Mouse (Mus musculus) heart, embryonic 12.5 days (tissue): ENCODE results near the gene Unc5c. TPM values are rescaled to one million over a fixed set of nuclear protein-coding genes. Genes with fewer than 3 reads are reported as not detected.

ENCODE experiments used
- ATAC-seq: fragments of 200-750 bp; cut with Nextera tagmentation; 2 replicates; pipeline ENCODE4 v1.8.0; 2017; ENCODE audit warnings: moderate TSS enrichment, moderate library complexity; ENCODE audit not compliant: insufficient number of reproducible peaks, low FRiP score
- H3K27ac ChIP-seq: fragments of 300-500 bp; sonication (generic); 2 replicates; pipeline ENCODE4 v1.5.1; 2016; ENCODE audit warnings: mild to moderate bottlenecking, moderate library complexity; ENCODE audit not compliant: poor library complexity, severe bottlenecking
- H3K27me3 ChIP-seq: fragments of 300-500 bp; sonication (generic); replicated peaks from 2 replicates; pipeline ENCODE4 v1.6.1; 2016; ENCODE audit warnings: mild to moderate bottlenecking, moderate library complexity
- H3K36me3 ChIP-seq: fragments of 300-500 bp; sonication (generic); 2 replicates; pipeline ENCODE4 v1.6.1; 2016; ENCODE audit warnings: mild to moderate bottlenecking, moderate library complexity
- H3K4me1 ChIP-seq: fragments of 300-500 bp; sonication (generic); replicated peaks from 2 replicates; pipeline ENCODE4 v1.6.1; 2016; ENCODE audit warnings: mild to moderate bottlenecking
- H3K4me2 ChIP-seq: fragments of 300-500 bp; sonication (generic); 2 replicates; pipeline ENCODE4 v1.6.1; 2016; ENCODE audit warnings: mild to moderate bottlenecking, moderate library complexity
- H3K4me3 ChIP-seq: fragments of 300-500 bp; sonication (generic); 2 replicates; pipeline ENCODE4 v1.5.1; 2016; ENCODE audit warnings: mild to moderate bottlenecking
- H3K9ac ChIP-seq: fragments of 300-500 bp; sonication (generic); 2 replicates; pipeline ENCODE4 v1.6.1; 2016; ENCODE audit warnings: mild to moderate bottlenecking, moderate library complexity
- H3K9me3 ChIP-seq: fragments of 300-500 bp; sonication (generic); replicated peaks from 2 replicates; pipeline ENCODE4 v1.6.1; 2016; ENCODE audit warnings: mild to moderate bottlenecking, moderate library complexity
- WGBS: fragments of 180-500 bp; shearing (Covaris S2); methylation state at CpG from one replicate; pipeline ENCODE4 v1.1.7; 2016; 5-methylcytosine and 5-hydroxymethylcytosine counted together
- polyA plus RNA-seq: library from polyadenylated mRNA; unstranded; fragments of >200 nt; fragmentation: Nextera tagmentation; extraction: Ambion mirVana; gene quantifications from 2 replicates; pipeline ENCODE4 v1.2.1, GENCODE M21; 2016

The Unc5c gene
- polyA plus RNA-seq, 1 experiment from 2014 or later: 5.6 TPM

DNA sequence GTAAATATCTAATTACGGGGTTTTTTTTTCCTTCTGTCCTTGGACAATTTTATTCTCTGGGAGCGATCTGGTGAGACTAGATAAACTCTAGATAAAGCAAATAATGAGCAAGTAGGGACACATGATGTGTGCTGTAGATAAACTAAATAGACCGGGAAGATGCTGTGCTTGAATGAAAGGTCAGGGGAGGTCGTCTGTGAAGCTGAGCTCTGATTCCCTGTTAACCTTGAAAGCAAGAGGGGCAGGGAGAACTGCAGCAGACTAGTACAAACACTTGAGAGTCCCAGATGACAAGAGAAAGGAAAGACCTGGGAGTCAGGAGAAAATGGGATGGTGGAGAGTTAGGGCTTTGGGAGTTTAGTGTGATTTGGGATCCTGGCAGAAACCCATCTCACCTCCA, 251.4 kb downstream of the Unc5c start:
- 51% methylated on average over 4 of the region's 4 CpGs for WGBS
- H3K27ac ChIP-seq: no peak overlapping the region
- no peaks in the 10 kb centered on the region for H3K27me3 ChIP-seq
- H3K4me2 ChIP-seq: no peak overlapping the region
- H3K9me3 ChIP-seq: no peaks in the 10 kb centered on the region
- ATAC-seq: no peak
- no peak overlapping the region for H3K4me3 ChIP-seq
- H3K36me3 ChIP-seq: no peaks in the 10 kb centered on the region
- H3K4me1 ChIP-seq: no peaks in the 10 kb centered on the region
- no peak overlapping the region for H3K9ac ChIP-seq

DNA sequence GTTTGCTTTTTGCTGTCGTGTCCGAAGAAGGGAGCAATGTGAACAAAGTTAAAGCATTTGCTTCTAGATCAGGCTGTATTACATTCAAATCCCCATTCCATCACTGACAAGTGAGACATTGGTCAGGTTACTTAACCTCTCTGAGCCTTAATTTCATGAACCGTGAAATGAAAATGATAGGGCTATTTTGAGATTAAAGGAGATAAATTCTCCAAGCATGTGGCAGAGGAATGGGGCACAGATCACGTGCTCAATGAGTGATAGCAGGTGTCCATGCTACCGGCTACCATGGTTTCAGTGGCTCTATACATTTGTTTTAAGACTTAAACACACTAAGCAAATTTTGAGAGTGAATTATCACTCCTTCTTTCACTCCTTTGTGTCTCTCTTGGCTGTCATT, 254.0 kb downstream of the Unc5c start:
- 82% methylated on average over 5 of the region's 5 CpGs for WGBS
- ATAC-seq: no peak
- Histone ChIP-seq H3K27me3 (no peaks in the 10 kb centered on the region), H3K4me2 (no peak overlapping the region), H3K9ac (no peak overlapping the region), H3K36me3 (no peaks in the 10 kb centered on the region), H3K4me1 (no peaks in the 10 kb centered on the region), H3K4me3 (no peak overlapping the region), H3K9me3 (no peaks in the 10 kb centered on the region), H3K27ac (no peak overlapping the region)

DNA sequence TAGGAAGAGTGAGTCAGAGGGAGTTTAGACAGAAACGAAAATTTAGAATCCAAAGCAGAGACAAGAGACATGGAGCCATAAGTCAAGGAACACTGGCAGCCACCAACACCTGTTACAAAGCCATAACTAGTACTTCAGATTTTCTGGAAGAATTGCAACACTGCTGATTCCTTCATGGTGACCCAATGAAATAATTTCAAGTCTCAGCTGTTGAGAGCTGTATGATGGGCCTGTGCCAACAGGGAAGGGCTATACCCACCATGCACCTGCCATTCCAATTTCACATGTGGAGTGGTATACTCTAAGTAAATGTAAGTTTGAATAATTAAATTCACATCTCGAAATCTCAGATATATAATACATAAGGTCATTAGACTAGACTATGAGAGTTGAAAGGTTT, 259.5 kb downstream of the Unc5c start:
- H3K36me3 ChIP-seq: no peaks in the 10 kb centered on the region
- H3K9me3 ChIP-seq: no peaks in the 10 kb centered on the region
- no peak for ATAC-seq
- H3K27ac ChIP-seq: no peak overlapping the region
- WGBS: 68% methylated on average over 2 of the region's 2 CpGs
- H3K4me3 ChIP-seq: no peak overlapping the region
- no peaks in the 10 kb centered on the region for H3K4me1 ChIP-seq
- H3K4me2 ChIP-seq: no peak overlapping the region
- H3K27me3 ChIP-seq: no peaks in the 10 kb centered on the region
- H3K9ac ChIP-seq: no peak overlapping the region

DNA sequence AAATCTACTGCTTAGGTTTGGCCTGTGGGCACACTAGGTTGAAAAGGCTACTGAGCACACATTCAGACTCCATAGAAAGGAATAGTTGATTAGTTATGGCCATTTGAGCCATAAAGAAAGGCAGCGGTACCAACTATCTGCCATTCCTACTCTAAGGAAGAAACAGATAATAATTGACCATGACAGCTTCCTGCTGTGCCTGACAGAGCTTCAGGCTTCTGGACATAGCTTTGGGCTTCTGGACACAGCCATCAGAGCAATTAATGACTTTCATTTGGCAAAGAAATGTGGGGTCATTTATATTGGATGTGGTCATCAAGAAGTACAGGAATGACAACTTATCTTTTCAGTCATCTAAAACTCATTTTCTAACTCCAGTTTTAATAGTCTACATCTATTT, 260.4 kb downstream of the Unc5c start:
- no peaks in the 10 kb centered on the region for H3K27me3 ChIP-seq
- H3K36me3 ChIP-seq: no peaks in the 10 kb centered on the region
- WGBS: 79% methylated on average over 1 of the region's 1 CpGs
- H3K4me2 ChIP-seq: no peak overlapping the region
- no peak for ATAC-seq
- no peaks in the 10 kb centered on the region for H3K9me3 ChIP-seq
- H3K4me1 ChIP-seq: no peaks in the 10 kb centered on the region
- no peak overlapping the region for H3K9ac ChIP-seq
- no peak overlapping the region for H3K4me3 ChIP-seq
- no peak overlapping the region for H3K27ac ChIP-seq

DNA sequence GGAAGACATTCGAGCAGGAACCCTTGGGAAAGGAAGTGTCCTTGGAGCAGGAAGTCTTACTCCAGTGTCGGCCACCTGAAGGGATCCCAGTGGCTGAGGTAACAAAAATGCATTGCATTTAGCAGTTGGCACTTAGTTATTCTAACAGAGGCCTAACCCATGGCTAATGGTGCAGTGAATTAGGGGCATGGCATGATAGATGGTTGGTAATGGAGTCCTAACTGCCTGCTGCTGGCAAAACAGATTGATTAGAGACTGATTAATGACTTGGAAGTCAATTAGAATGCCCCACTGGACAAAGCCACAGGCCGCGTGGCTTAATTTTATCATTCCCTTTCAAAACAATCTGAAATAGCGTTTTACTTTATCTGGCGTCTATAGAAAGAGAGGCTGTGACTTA, 268.8 kb downstream of the Unc5c start:
- no peak overlapping the region for H3K9ac ChIP-seq
- no peaks in the 10 kb centered on the region for H3K27me3 ChIP-seq
- WGBS: 73% methylated on average over 6 of the region's 6 CpGs
- H3K4me3 ChIP-seq: no peak overlapping the region
- no peak overlapping the region for H3K4me2 ChIP-seq
- no peaks in the 10 kb centered on the region for H3K4me1 ChIP-seq
- H3K9me3 ChIP-seq: no peaks in the 10 kb centered on the region
- ATAC-seq: no peak
- H3K36me3 ChIP-seq: no peaks in the 10 kb centered on the region
- H3K27ac ChIP-seq: no peak overlapping the region

DNA sequence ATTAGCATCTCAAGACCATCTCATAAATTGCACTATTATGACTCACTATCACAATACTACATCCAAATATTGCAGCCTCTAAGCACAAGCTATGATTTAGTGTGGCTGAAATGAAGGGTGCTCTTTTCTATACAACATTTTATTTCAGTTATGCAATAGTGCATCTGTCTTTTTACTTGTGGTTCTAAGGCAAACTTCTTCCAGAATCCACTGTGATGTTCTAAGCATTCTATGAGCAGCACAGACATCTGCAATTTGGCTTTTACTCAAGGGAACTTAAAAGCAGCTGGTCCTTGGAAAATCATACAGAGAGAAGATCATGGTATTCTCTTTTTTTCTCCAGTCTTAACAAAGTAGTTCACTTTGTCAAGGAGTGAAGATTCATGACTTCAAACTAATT, 270.3 kb downstream of the Unc5c start:
- H3K36me3 ChIP-seq: no peaks in the 10 kb centered on the region
- H3K9ac ChIP-seq: no peak overlapping the region
- no peaks in the 10 kb centered on the region for H3K9me3 ChIP-seq
- no peak overlapping the region for H3K4me2 ChIP-seq
- H3K27ac ChIP-seq: no peak overlapping the region
- no peaks in the 10 kb centered on the region for H3K4me1 ChIP-seq
- H3K4me3 ChIP-seq: no peak overlapping the region
- ATAC-seq: no peak
- H3K27me3 ChIP-seq: no peaks in the 10 kb centered on the region

DNA sequence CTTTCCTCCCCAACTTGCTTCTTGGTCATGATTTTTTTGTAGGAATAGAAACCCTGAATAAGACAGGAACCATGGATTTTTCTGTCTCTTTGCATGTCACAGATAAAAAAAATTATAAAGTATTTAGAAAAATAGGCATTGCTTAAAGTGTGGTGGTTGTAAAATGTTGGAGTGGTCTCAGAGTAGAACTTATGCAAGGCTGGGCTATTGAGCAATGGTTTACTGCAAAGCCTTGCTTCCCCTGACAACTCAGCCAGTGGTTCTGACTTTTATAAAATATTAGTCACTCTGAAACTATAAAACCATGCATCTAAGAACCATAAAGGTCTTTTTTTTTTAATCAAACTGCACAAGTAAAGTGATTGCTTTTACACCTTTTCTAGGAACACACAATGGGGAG, 280.3 kb downstream of the Unc5c start:
- Histone ChIP-seq H3K9me3 (no peaks in the 10 kb centered on the region), H3K4me2 (no peak overlapping the region), H3K4me1 (no peaks in the 10 kb centered on the region), H3K36me3 (no peaks in the 10 kb centered on the region), H3K4me3 (no peak overlapping the region), H3K27me3 (no peaks in the 10 kb centered on the region), H3K9ac (no peak overlapping the region), H3K27ac (no peak overlapping the region)
- no peak for ATAC-seq

DNA sequence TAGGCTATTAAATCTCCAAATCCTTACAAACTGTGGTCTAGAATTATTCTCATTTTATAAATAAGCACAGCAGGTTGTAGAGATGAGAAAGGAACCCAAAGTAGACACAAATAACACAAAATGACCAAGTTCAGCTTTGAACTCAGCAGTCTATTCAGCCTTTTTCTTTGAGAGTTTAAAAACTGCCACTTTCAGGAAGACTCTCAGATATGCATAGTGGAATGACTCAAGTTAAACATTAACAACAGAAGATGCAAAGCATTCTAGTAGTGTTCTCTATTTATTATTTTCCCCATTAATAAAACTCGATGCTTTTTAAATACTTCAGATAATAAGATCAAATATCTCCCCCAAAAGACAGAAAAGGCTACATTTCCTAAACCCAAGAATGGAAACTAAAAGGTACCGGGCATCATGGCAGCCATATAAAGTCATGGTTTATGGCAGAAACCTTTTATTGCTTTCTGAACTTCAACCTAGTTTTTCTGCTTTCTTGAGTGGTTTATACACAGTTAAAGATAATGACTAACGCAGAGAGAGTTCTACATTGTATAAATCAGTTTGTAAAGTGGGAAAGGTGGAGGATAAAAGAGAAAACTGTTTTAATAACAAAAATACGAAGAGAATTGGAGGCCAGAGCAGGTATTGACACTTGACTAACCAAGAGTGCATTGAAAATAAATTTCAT, 283.8 kb downstream of the Unc5c start:
- H3K4me3 ChIP-seq: no peak overlapping the region
- H3K27ac ChIP-seq: no peak overlapping the region
- no peaks in the 10 kb centered on the region for H3K27me3 ChIP-seq
- no peak overlapping the region for H3K9ac ChIP-seq
- no peak overlapping the region for H3K4me2 ChIP-seq
- H3K36me3 ChIP-seq: no peaks in the 10 kb centered on the region
- 78% methylated on average over 4 of the region's 4 CpGs for WGBS
- no peak for ATAC-seq
- H3K4me1 ChIP-seq: no peaks in the 10 kb centered on the region
- H3K9me3 ChIP-seq: no peaks in the 10 kb centered on the region

DNA sequence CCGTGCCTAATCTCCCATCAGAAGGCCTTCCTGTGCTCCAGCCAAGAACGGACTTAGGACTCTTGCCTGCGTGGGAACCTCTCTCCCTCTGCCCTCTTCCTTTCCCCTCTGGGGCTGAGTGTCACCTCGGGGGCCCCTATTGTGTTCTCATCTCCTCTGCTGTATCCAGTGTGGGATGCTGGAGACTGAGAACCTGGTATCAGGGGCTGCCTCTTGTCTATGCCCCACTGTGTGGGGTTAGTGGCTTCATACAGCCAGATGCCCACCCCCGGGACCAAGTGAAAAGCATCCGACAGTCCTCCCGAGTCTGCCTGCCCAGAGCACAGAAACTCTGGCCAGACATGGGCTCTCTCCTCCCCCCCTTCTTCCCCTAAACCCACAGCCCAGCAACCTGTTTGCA, 287.2 kb downstream of the Unc5c start:
- H3K27me3 ChIP-seq: no peaks in the 10 kb centered on the region
- H3K4me3 ChIP-seq: no peak overlapping the region
- H3K4me2 ChIP-seq: no peak overlapping the region
- H3K36me3 ChIP-seq: no peaks in the 10 kb centered on the region
- H3K9ac ChIP-seq: no peak overlapping the region
- ATAC-seq: no peak
- 63% methylated on average over 7 of the region's 7 CpGs for WGBS
- no peaks in the 10 kb centered on the region for H3K4me1 ChIP-seq
- H3K27ac ChIP-seq: no peak overlapping the region
- no peaks in the 10 kb centered on the region for H3K9me3 ChIP-seq

DNA sequence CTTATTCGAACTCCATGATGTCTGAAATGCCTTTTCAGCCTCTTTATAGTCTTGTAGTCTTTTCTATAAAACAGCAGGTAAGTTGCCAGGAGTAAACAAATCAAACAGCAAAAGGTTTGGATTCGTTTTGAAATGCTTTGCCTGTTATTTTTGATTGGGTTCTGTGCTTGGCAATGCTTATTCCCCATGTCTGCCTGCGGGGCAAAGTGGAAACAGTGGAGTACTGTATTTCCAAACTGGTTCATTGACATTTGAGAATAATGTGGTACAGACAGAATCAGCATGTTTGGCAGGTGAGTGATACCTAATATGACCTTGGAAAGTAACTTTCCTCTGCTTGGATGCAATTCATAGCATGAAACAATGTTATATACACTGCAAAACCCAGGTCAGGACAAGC, 292.2 kb downstream of the Unc5c start:
- no peaks in the 10 kb centered on the region for H3K9me3 ChIP-seq
- WGBS: 75% methylated on average over 3 of the region's 3 CpGs
- no peak for ATAC-seq
- H3K27me3 ChIP-seq: no peaks in the 10 kb centered on the region
- no peak overlapping the region for H3K27ac ChIP-seq
- no peak overlapping the region for H3K4me3 ChIP-seq
- no peak overlapping the region for H3K9ac ChIP-seq
- no peak overlapping the region for H3K4me2 ChIP-seq
- no peaks in the 10 kb centered on the region for H3K36me3 ChIP-seq
- H3K4me1 ChIP-seq: no peaks in the 10 kb centered on the region

DNA sequence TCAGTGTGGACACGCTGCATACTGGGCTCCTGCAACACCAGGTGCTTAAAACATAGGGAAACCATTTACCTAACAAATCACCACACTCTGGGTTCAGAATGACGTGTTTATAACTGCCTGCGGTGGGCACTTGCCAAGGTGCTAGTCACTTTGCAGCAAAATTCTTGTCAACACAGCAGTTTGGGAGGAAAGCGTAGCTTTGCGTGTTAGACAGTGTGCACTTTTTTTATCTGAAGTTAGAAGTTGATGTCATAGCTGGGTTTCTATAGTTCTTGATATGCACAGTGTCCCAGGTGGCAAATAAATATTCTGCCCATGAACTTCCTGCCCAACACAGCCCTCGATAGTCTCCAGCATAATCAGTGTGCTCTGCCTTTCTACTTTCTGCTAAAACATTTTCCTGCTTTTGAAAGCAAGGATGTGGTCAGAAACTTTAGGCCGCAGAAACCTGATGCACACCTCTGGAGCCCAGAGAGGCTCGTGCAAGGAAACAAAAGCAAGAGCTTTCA, 313.4 kb downstream of the Unc5c start:
- no peak for ATAC-seq
- H3K9ac ChIP-seq: no peak overlapping the region
- no peak overlapping the region for H3K4me2 ChIP-seq
- no peaks in the 10 kb centered on the region for H3K4me1 ChIP-seq
- no peak overlapping the region for H3K4me3 ChIP-seq
- no peaks in the 10 kb centered on the region for H3K36me3 ChIP-seq
- WGBS: 62% methylated on average over 8 of the region's 8 CpGs
- no peak overlapping the region for H3K27ac ChIP-seq
- no peaks in the 10 kb centered on the region for H3K27me3 ChIP-seq
- no peaks in the 10 kb centered on the region for H3K9me3 ChIP-seq

DNA sequence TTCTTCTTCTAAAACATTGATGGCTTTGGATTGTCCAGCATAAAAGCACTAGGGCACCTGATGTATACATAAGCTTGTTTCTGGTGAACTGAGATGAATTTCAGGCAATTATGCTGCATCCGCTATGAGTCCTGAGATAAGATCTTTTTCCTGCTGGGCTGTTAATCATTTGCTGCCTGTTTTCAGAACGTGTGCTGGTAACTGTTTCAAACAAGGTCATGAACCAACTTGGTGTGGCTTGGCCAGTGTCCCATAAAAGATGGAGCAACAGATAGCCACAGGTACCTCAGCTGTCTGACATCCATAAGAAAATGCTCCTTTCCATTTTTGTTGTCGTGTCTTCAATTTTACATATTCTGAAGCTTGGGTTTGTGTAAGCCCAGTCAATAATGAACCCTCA, 314.2 kb downstream of the Unc5c start:
- no peaks in the 10 kb centered on the region for H3K36me3 ChIP-seq
- H3K4me2 ChIP-seq: no peak overlapping the region
- no peaks in the 10 kb centered on the region for H3K4me1 ChIP-seq
- no peak overlapping the region for H3K9ac ChIP-seq
- no peak overlapping the region for H3K4me3 ChIP-seq
- H3K9me3 ChIP-seq: no peaks in the 10 kb centered on the region
- ATAC-seq: no peak
- H3K27me3 ChIP-seq: no peaks in the 10 kb centered on the region
- 66% methylated on average over 3 of the region's 3 CpGs for WGBS
- H3K27ac ChIP-seq: no peak overlapping the region
